Mouse (Mus musculus) heart, adult 8-10 months (tissue): ENCODE results near the gene Col7a1. TPM values are rescaled to one million over a fixed set of nuclear protein-coding genes. Genes with fewer than 3 reads are reported as not detected.

Experiments
- DNase-seq: peaks from one replicate; pipeline ENCODE4 v3.0.0; 2022; ENCODE audit warnings: low spot score
- total RNA-seq, 4 experiments: library from RNA; stranded (reverse); gene quantifications; 2 replicates each; pipeline ENCODE4 v1.2.4; 2022

Col7a1 gene
- total RNA-seq, 4 experiments from 2014 or later: 0.31 to 0.49 (median 0.32) TPM

DNA sequence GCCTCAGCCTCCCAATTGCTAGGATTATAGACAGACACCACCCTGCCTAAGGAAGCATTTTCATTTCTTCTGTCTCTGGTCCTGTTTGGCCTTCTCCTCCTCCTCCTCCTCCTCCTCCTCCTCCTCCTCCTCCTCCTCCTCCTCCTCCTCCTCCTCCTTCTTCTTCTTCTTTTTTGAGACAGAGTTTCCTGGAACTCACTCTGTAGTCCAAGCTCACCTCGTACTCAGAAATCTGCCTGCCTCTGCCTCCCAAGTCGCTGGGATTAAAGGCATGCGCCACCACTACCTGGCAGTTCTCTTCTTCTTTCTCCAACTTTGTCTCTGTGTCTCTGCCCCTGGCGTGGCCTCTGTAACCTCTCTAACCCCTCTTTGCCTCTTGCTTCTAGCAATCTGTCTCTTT is 32.3 kb downstream of the Col7a1 start, which contains the start of gene Ucn2:
Ucn2 (plus strand) TSS at position 301 of the 400 bp plus-strand sequence.
- DNase-seq: no peak

DNA sequence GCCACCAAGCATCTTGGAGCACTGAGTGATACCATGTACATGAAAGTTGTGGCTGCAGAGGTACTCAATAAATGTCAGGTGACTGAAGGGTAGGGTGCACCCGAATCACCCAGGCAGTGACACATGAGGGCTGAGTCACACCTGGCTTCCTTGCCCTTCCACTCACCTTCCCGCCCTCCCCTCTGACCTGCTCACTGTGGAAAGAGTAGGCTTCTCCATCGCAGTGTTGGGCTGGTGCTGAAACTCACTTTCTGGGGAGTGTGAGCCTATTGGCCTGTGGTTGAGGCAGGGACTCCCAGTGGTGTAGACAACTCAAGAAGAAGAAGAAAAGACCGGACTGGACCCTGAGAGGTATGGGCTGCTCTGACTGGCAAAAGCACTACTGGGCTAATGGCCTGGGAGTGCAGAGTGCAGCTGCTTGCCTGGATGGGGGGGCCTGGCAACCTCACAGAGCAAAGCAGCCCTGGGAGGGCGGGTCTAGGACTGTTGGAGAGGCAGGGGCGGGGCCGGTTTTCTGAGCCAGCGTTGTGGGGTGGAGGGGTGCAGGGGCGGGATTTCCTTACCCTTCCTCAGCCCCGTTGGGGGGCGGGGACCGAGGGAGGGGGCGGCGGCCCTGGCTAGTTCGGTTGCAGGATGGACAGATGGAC is 34.4 kb downstream of the Col7a1 start:
- no peak for DNase-seq

DNA sequence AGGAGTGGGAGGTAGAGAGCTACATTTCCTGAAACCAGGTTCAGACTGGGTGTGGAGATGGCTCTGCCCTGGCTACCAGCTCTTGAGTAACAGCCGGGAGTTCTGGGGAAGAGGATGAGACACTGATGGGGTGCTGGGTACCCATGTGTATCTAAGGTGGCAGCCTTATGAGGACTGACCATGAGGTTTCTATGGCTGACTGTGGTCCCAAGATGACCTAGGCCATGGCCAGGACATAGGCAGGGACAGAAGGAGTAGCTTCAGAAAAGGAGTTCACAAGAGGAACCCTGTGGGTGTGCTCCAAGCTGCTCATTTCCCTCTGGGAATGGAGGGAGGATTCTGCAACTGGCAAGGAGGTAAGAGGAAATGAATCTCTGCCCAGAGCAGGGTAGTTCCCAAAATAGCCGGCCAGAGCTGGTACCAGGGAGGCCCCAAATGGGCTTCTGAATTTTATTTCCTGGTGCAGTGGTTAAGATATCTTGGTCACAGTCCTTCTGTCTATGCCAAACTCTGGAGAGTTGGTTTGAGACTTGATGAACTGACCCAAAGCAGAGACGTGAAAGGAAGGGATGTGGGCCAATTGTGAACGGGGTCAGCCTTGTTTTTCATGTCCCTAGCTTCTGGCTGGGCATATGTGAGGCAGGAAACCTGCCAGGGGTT is 36.5 kb downstream of the Col7a1 start:
- peak; percentile 42 for DNase-seq

DNA sequence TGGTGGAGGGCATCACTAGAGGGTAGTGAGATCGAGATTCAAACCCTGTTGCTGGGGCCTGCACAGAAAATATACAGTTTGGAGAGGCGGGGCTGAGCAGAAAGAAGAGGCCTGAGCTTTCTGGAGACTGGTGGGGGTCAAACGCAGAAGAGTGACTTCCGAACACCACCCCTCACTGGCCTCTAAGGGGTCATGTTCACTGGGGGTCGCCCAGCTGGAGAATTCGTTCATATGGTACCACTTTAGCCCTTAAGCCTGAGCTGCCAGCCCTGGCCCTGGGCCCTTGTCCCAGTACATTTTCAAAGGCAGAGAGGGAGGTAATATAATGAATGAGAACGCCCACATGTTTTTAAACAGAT is 37.1 kb downstream of the Col7a1 start:
- DNase-seq: no peak

DNA sequence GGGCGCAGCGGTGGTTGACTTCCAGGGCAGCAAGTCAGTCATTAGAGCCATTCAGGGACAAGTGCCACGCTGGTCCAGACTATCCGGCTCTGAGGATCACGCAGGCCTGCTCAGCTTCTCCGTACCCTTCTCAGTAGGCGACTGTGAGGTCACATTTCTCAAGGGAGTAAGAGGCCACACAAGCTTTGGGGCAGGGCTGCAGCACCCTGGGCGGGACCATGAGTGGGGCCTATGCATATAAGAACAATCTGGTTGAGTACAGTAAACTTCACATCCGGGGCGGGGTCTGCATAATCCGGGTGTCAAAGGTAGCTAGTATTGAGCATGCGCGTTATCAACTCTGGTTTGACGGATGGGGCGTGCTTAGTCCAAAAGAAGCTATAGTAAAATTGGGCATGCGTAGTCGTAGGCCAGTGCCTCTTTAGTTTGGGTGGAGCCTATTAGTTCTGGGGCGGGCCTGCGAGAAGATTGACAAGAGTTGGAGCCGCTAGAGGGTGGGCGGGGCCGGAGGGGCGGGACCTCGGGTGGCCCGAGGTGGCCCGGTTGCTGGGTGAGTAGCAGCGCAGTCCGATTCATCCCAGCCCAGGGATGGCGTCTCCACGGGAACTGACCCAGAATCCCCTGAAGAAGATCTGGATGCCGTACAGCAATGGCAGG is 38.2 kb downstream of the Col7a1 start, which contains the start of gene Pfkfb4:
Pfkfb4 (plus strand) TSS at position 351 of the 657 bp plus-strand sequence.
- DNase-seq: peak; percentile 99

DNA sequence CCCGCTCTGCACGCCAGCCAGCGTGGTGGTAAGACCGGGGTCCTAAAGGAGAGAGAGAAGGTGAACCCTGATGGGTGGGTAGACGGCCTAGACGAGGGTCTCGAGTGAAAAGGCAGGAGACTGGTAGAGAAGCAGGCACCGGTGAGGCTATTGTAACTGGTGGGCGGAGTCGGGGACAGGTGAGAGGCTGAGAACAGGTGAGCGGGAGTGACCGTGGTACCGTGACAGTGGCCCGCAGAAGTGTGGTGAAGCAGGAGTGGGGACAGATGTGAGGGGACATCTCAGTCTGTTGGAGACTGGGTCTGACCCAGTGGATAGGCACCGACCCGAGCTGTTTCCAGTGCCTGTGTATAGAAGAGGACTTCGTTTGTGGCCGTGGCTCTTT is 38.7 kb downstream of the Col7a1 start:
- DNase-seq: no peak

DNA sequence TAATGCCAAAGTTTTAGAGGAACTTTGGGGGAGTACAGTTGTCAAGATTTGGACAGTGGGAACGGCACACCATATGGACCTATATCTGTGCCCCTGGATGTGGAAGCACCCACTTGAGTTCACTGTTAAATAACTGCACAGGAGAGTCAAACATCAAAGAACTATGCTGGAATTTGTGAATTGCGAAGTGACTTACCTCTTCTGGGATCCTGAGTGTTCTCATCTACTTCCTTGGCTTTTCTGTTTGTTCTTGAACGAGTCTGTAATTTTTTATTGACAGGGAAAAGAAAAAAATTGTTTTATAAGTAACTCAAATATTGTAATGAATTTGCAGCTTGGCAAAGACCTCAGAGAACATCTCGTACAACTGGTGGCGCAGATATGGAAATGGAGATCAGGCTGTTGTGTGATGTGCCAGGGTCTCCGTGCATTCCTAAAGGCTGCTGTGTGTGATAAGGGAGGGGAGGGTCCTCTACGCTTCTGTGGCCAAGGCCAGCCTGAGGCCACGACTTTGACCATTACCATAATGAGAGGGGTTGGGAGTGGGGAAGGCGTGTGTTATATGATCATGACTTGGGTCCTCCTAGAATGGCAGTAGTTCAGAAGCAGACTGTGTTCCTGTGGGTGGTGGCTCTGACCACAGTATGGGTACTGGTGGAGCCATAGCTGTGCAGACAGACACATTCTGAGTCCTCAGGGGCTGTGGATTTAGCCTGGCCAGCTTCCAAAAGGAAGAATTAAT is 39.4 kb downstream of the Col7a1 start:
- no peak for DNase-seq

DNA sequence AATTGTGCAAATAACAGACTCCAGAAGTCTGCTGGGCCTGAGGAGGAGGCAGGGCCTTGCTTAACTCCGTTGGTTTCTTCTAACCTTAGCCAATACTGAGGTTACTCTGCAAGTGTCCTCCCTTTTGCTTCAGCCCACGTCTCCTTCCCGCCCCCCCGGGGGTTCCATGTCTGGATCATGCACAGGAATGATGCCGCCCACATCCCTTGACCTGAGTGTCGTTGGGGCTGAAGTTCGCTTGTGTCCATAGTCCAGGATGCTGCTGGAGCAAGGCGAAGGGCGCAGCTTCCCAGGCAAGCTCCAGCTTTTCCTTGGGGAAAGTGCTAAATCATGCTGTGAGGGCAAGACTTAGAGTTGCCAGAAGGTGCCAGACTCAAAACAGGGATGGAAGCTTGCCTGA is 43.0 kb downstream of the Col7a1 start:
- no peak for DNase-seq

DNA sequence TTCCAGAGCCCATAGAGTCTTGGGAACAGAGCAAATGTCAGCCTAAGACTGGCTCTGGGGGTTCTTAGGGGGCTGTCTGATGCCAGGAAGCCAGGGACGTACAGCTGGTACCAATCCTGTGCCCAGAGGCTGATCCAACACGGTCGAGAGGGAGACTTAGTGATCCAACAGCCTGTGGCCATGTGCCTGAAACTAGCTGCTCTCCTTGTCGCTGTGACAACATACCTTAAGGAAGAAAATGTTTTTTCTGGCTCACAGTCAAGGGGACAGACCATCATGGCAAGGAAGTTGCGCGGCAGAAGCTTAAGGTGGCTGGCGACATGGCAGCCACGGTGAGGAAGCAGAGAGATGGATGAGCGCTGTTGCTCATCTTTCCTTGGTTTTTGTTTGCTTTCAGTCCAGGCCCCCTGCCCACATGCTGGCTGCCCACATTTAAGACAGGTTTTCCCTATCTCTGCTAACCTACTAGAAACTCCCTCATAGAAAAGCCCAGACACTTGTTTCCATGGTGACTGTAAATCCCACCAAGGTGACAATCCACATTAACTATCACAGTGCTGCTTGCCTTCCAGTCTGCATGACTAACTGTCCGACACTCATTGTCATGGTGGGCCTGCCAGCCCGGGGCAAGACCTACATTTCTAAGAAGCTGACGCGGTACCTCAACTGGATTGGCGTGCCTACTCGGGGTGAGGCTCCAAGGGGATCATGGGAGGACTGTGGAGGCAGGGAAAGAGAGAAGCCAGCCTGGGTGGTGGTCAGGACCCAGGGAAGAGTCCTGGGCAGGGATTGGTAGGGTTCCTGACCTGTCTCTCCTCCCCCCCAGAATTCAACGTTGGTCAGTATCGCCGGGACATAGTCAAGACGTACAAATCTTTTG is 45.1 kb downstream of the Col7a1 start:
- DNase-seq: no peak

DNA sequence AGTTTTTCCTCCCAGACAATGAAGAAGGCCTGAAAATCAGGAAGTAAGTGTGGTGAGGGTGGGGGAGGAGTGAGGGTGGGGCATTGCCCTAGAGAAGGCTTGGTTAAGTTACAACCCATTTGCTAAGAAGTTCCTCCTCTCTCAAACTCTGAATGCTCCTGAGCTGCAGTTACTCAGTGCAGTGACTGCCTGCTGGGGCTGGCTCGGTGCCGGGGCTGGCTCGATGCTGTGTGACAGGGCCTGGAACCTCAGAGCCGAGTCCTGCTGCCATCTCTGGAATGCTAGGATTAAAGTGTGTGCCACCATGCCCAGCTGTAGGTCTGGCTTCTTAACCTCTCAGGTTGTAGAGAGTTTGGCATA is 45.8 kb downstream of the Col7a1 start:
- DNase-seq: no peak

DNA sequence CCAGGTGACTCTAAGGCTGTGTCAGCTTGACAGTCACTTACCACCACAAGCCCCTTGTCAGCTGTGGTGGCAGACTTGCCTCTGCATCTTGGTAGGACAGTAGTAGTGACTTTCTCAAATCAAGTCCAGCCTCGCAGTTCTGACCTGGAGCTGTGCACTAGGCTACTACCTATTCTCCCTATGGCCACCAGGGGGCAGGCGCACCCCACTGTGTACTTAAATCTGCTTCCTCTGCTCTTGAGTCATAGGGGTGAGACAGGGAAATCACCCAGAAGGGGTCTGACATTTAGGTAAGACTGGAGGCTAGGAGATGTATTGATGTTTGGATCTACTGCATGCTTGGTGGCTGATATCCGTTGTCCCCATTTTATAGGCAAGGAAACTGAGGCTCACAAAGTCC is 47.3 kb downstream of the Col7a1 start:
- DNase-seq: peak; percentile 61

DNA sequence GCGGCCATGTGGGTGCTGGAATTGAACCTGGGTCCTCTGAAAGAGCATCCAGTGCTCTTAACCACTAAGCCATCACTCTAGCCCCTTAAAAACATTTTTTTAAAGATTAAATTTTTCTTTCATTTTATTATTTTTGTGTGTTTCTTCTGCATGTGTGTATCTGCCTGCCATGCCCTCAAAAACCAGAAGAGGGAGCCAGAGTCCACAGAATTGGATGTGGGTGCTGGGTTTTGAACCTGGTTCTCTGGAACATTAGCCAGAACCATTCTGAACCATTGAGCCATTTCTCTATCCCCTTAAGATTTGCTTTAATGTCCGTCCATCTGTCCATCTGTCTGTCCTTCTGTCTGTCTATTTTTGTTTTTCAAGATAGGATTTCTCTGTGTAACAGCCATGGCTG is 49.8 kb downstream of the Col7a1 start:
- peak; percentile 50 for DNase-seq

DNA sequence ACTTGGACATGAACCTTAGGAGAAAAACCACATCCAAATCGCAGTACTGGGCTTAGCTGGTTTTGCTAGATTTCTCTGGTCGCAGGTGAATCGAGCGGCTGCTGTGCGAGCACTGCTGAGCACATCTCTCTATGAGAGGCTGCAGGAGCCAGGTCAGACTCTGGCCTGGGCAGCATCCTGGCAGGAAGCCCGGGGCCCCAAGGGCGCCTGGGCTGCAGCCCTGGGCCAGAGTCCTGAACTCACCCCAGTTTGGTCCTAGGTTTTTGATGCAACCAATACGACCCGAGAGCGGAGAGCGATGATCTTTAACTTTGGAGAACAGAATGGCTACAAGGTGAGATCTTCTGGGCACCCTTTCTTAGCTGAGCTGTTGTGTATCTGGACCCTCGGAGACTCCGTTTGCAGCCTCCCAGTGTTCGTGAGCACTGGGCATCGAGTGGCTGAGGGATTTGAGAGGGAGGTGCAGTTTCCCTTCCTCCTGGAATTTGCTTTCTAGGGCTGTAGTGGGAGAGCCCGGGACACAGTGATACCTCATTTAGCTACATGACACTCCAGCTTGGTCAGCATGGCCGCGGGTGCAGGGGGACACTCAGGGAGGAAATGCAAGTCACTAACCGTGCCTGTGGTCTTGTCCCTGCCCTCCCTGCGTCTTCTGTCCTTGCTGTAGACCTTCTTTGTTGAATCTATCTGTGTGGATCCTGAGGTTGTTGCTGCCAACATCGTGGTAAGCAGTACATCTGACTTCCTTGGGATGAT is 53.8 kb downstream of the Col7a1 start:
- no peak for DNase-seq

DNA sequence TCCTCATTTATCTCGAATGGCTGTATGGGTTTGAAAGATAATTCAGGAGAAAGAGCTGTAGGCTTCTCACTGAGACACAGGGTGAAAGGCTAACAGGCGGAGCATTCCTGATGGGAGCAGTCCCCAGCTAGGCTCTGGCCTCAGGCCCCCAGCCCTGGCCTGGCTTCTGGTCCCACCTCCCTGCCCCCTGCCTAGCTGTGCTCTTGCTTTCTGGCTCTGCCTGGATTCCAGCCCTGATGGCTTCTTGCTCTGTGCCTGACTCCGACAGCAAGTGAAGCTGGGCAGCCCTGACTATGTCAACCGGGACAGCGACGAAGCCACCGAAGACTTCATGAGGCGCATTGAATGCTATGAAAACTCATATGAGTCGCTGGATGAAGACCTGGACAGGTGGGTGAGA is 54.7 kb downstream of the Col7a1 start:
- DNase-seq: no peak

DNA sequence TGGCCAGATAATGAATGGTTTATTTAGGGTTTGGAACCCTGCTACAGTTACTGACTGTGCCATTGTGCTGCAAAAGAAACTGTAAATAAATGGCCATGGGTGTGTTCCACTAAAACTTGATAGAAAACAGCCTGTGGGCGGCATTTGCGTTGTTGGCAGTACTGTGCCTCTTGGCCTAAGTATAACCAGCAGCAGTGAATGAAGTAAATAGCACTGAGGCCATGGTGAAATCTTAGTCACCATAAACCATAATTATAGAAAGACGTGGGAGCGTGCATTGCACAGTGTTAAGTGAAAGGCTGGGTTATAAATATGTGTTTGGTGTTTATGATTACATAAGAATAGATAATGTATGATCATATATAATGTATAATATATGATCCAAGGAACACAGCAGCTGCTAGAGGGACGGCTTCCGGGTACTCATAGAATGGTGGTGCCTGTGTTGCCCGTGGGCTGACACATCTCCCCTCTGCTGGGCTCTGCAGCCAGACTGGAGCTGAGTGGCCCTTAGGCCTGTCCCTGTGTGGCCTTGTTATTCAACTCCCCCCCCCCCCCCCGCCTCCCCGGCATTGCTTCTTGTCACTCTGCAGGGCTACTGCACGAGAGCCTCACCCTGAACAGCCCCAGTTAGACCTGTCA is 55.7 kb downstream of the Col7a1 start:
- DNase-seq: no peak

DNA sequence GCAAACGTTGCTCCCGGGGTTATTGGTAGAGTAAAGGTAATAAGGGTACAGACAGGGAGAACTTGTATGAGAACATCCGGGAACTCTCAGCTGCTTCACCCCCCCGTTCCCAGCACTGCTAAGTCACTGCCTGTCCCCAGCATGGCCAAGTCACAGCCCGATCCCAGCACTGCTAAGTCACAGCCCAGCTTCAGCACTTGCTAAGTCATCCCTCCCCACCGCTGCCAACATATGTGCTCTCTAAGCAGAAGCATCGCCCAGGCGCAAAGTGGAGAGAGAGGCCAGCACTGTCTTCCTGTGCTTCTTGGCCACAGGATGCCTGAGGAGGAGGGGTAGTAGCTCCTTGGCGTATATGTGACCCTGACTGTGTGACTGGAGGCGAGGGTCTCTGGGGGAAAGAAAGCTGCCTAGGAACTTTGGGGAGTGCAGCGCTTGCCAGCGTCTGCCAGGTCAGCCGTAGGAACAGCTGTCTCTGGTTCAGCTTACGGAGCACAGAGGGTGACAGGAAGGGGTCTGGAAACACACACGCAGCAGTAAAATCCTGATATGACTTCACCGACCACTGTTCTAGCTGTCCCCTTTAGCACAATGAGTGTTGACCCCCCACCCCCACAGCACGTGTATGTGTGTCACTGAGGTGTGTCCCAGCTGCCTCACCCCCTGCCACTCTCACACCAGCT is 56.4 kb downstream of the Col7a1 start:
- DNase-seq: peak; percentile 58

DNA sequence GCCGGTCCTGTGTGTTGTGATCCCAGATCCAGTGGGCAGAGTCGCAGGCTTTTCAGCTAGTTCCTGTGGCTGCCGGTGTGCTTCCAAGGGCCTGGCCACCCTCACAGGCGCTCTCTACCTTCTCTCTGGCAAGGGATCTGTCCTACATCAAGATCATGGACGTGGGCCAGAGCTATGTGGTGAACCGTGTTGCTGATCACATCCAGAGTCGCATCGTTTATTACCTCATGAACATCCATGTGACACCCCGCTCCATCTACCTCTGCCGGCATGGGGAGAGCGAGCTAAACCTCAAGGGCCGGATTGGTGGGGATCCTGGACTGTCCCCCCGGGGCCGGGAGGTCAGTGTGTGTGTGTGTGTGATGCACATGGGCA is 56.9 kb downstream of the Col7a1 start:
- DNase-seq: no peak

DNA sequence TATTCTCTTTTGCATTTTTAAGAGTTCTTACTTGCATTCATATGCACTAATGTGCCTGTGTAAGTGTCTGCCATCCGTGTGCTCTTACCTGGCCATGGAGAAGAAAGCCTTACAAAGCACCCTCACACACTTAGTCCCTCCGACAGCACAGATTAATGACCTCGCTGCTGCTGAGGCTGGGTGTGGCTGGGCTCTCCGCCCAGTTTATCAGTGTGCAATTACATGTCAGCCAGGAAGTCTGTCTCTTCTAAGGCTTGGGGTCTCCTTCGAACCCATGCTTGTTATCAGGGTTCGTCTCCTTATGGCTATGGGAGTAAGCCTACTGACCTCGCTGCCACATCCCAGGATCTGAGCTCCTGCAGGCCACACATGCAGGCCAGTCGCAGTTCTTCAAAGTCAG is 62.0 kb downstream of the Col7a1 start:
- no peak for DNase-seq

DNA sequence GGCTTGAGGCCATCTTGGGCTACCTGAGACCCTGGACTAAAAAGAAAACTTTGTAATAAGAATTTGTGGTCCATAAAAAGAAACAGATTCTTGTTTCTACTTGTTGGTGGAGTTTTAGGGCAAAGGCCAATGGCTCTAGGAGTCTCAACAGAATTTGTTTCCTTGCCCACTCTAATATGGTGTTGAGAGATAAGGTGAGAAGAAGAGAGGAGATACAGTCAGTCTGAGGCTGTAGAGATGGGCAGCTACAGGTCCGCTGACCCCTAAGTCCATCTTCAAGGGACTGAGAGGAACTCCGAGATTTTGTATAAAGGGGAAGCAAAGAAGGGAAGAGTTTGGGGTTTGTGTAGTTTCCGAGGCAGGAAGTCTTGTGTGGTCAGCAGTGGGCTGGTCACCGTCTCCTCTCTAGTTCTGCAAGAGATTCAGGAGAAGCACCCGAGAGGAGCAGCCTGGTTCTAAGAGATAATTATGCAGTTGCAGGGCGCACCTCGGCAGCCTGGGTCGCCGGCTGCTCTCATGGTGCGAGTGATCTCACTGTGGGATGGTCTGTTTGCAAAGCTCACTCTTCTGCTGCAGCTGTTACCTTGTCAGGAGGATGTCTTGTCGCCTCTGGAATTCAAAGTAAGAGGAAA is 63.7 kb downstream of the Col7a1 start:
- DNase-seq: no peak
